Mouse (Mus musculus) heart, postnatal 36 days (tissue): ENCODE measurements at regions not wholly inside any gene's neighbourhood (a gene's known extent, or its start where the extent isn't known, plus 50 kb on each side); places are given as distances from the start of the nearest gene placed in this dataset.
A peak's percentile ranks its signal among the peaks of the same experiment; 100 is the strongest.

ENCODE experiments used
- DNase-seq, 2 experiments: peaks; one replicate each; pipeline ENCODE4 v3.0.0; 2021 to 2022
- intact Hi-C: fragments of 180-260 bp; cut with DNase I; formaldehyde crosslinking; loops from one replicate; pipeline ENCODE4 v1.15.1; 2025

DNA sequence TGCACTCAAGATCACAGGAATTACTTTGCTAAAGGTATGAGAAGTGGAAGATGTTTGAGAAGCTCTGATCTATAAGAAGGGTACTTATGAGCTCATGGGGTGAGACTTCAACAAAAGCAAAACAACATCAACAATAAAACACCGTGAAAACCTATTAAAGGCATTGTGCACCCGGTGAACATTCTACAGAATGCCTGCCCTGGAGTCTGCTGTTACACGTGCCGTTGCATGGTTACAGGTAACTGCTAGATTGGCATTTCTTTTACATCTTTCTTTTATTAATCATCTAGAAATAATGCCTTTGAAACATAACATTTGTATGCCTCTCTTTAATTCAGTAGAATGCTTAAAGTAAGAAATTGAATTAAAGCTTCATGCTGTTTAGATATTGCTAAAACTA, 661.0 kb downstream of the Pcdh18 start:
- DNase-seq = no peak
- intact Hi-C loops = loop anchor here (2.0 to 5.0 kb wide), 2 partner anchors 981 to 1026 kb away; no protein-coding TSS in a partner anchor

DNA sequence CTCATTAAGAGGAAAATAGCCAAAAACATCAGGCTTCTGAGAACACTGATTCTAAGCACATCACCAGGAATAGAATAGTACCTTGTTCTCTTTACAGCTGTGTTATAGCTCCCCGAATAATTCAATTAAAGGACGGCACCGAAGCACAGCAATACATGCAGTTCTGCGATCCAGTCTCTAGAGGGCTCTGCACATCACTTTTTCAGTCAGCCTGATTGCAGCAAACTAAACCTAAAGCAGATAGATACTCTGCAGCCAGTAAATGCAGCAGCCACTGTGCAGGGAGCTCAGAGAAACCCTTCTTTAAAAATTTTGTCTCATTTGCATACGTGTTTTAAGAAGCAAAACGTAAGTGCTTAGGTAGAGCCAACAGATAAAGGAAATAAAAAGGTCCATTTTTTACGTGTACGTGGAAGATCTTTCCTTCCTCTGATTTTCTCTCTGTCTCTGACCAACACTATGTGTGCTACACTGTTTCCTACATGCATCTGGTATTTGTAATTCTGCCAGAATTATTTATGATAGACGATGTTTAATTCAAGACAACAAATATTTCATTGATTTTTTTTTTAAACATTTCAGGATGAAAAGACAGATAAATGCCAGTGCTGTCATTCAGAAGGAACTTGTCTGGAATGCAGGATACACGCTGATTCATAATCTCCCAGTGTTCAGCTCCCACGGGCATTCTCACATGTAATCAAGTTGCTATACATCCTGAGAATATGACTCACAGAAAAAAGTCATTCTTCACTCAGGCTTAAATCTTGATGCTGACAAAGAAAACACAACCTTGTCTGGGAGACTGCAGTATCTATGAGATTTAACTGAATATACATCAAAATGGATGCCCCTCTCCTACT, 663.1 kb downstream of the Pcdh18 start:
- intact Hi-C loops = loop anchor here (5.0 kb wide), 2 partner anchors 1208 to 1813 kb away; no protein-coding TSS in a partner anchor
- DNase-seq = peak; percentile 41 to 44

- intact Hi-C loops = no loop called here
- DNase-seq = no peak
Observed at GRCm38 (mm10) chr3:49068801-49069200, 688.3 kb downstream of the Pcdh18 start.

DNA sequence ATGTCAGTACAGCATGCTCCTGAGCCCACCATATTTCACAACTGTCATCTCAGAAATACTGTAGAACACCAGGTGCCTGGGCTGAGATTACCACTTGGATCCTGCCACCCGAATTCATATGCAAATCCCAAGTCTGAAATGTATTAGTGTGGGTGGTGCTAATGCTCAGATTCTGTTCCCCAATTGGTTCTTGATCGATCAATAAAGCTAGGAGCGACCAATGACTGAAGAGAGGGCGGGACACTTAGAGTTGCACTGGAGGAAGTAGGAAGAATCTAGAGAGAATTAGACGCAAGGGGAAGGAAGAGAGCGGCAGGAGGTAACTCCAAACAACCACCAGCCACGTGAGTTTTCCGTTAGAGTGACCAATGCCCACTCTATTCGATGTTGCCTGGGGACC, 695.0 kb downstream of the Pcdh18 start:
- DNase-seq = no peak
- intact Hi-C loops = no loop called here

- DNase-seq = no peak
- intact Hi-C loops = no loop called here
Observed at GRCm38 (mm10) chr3:49032981-49033380, 724.1 kb downstream of the Pcdh18 start.

- intact Hi-C loops = no loop called here
- peak in 1 of 2 experiments; percentile 7 for DNase-seq
Observed at GRCm38 (mm10) chr3:49009211-49009967, 747.7 kb downstream of the Pcdh18 start.
